Mouse (Mus musculus) neural tube, embryonic 12.5 days (tissue): ENCODE results near the gene Thada. TPM values are rescaled to one million over a fixed set of nuclear protein-coding genes. Genes with fewer than 3 reads are reported as not detected.

ENCODE experiments used
- ATAC-seq: fragments of 200-750 bp; cut with Nextera tagmentation; 2 replicates; pipeline ENCODE4 v1.8.0; 2017; ENCODE audit warnings: low read depth, mild to moderate bottlenecking, moderate TSS enrichment, moderate library complexity; ENCODE audit not compliant: low FRiP score
- H3K27ac ChIP-seq: fragments of 300-500 bp; sonication (generic); 2 replicates; pipeline ENCODE4 v1.5.1; 2016
- H3K27me3 ChIP-seq: fragments of 300-500 bp; sonication (generic); replicated peaks from 2 replicates; pipeline ENCODE4 v1.6.1; 2016; ENCODE audit warnings: mild to moderate bottlenecking
- H3K36me3 ChIP-seq: fragments of 300-500 bp; sonication (generic); 2 replicates; pipeline ENCODE4 v1.6.1; 2016; ENCODE audit warnings: mild to moderate bottlenecking
- H3K4me1 ChIP-seq: fragments of 300-500 bp; sonication (generic); 2 replicates; pipeline ENCODE4 v1.6.1; 2016
- H3K4me2 ChIP-seq: fragments of 300-500 bp; sonication (generic); replicated peaks from 2 replicates; pipeline ENCODE4 v1.6.1; 2016; ENCODE audit warnings: mild to moderate bottlenecking
- H3K4me3 ChIP-seq: fragments of 300-500 bp; sonication (generic); 2 replicates; pipeline ENCODE4 v1.5.1; 2016
- H3K9ac ChIP-seq: fragments of 300-500 bp; sonication (generic); 2 replicates; pipeline ENCODE4 v1.6.1; 2016; ENCODE audit warnings: mild to moderate bottlenecking
- H3K9me3 ChIP-seq: fragments of 300-500 bp; sonication (generic); 2 replicates; pipeline ENCODE4 v1.6.1; 2016; ENCODE audit warnings: mild to moderate bottlenecking
- WGBS: fragments of 180-500 bp; shearing (Covaris S2); methylation state at CpG from one replicate; pipeline ENCODE4 v1.1.7; 2016; 5-methylcytosine and 5-hydroxymethylcytosine counted together
- polyA plus RNA-seq: library from polyadenylated mRNA; unstranded; fragments of >200 nt; fragmentation: Nextera tagmentation; extraction: Ambion mirVana; gene quantifications from 2 replicates; pipeline ENCODE4 v1.2.1, GENCODE M21; 2016

The Thada gene
- polyA plus RNA-seq, 1 experiment from 2014 or later, result 9.2 TPM

GRCm38 (mm10) chr17:84144762-84145599, 321.0 kb downstream of the Thada start:
- ATAC-seq, result no peak
- no peak overlapping the region for H3K27ac ChIP-seq
- H3K36me3 ChIP-seq, result no peaks in the 10 kb centered on the region
- no peaks in the 10 kb centered on the region for H3K9me3 ChIP-seq
- H3K4me1 ChIP-seq, result peaks cover 18% of the 10 kb centered on the region
- 78% methylated on average over 5 of the region's 5 CpGs for WGBS
- H3K4me2 ChIP-seq, result no peak overlapping the region
- no peaks in the 10 kb centered on the region for H3K27me3 ChIP-seq
- no peak overlapping the region for H3K9ac ChIP-seq
- H3K4me3 ChIP-seq, result no peak overlapping the region

- ATAC-seq, result no peak
- Histone ChIP-seq H3K36me3 (no peaks in the 10 kb centered on the region), H3K9ac (no peak overlapping the region), H3K27ac (no peak overlapping the region), H3K9me3 (no peaks in the 10 kb centered on the region), H3K4me2 (no peak overlapping the region), H3K4me3 (no peak overlapping the region), H3K27me3 (no peaks in the 10 kb centered on the region), H3K4me1 (peaks cover 18% of the 10 kb centered on the region)
- 91% methylated on average over 3 of the region's 3 CpGs for WGBS
These were observed 321.9 kb downstream of the Thada start for GRCm38 (mm10) chr17:84144130-84144529.

GRCm38 (mm10) chr17:84143219-84143844, 322.7 kb downstream of the Thada start:
- 49% methylated on average over 12 of the region's 12 CpGs for WGBS
- Histone ChIP-seq H3K27ac (no peak overlapping the region), H3K27me3 (no peaks in the 10 kb centered on the region), H3K36me3 (no peaks in the 10 kb centered on the region), H3K9me3 (no peaks in the 10 kb centered on the region), H3K4me3 (no peak overlapping the region), H3K4me2 (no peak overlapping the region), H3K4me1 (peaks cover 10% of the 10 kb centered on the region), H3K9ac (no peak overlapping the region)
- no peak for ATAC-seq

GRCm38 (mm10) chr17:84141691-84142090, 324.3 kb downstream of the Thada start:
- Histone ChIP-seq H3K4me3 (no peak overlapping the region), H3K27ac (no peak overlapping the region), H3K4me1 (peaks cover 6% of the 10 kb centered on the region; the same call in 1 of the 2 replicates), H3K4me2 (no peak overlapping the region), H3K9me3 (no peaks in the 10 kb centered on the region), H3K9ac (no peak overlapping the region), H3K27me3 (no peaks in the 10 kb centered on the region), H3K36me3 (no peaks in the 10 kb centered on the region)
- ATAC-seq, result no peak
- 80% methylated on average over 6 of the region's 6 CpGs for WGBS

- H3K4me2 ChIP-seq, result no peak overlapping the region
- H3K4me3 ChIP-seq, result no peak overlapping the region
- no peak overlapping the region for H3K27ac ChIP-seq
- H3K9me3 ChIP-seq, result no peaks in the 10 kb centered on the region
- H3K4me1 ChIP-seq, result peaks cover 6% of the 10 kb centered on the region; the same call in 1 of the 2 replicates
- H3K27me3 ChIP-seq, result no peaks in the 10 kb centered on the region
- 64% methylated on average over 10 of the region's 10 CpGs for WGBS
- H3K9ac ChIP-seq, result no peak overlapping the region
- no peaks in the 10 kb centered on the region for H3K36me3 ChIP-seq
- no peak for ATAC-seq
These were observed 325.0 kb downstream of the Thada start for GRCm38 (mm10) chr17:84140822-84141507.

Other genes starting within 250 kb of the Thada start
- 3.0 and 3.2 TPM in 2 replicates for gene Plekhh2, start 45.7 kb upstream of the Thada start, polyA plus RNA-seq
- 25.5 and 27.9 TPM in 2 replicates for gene Dync2li1, start 160.3 kb upstream of the Thada start, polyA plus RNA-seq
- gene Abcg8, start 210.1 kb upstream of the Thada start, polyA plus RNA-seq, result not detected in 2 replicates
- 0.24 and 0.42 TPM in 2 replicates for gene Abcg5, start 216.8 kb upstream of the Thada start, polyA plus RNA-seq